ENCODE assay signal across 24 mouse cellular contexts in genomic region chr1:77468717-77469314, GRCm38 (mm10). TPM values are rescaled to one million over a fixed set of nuclear protein-coding genes. Genes with fewer than 3 reads are reported as not detected.
DNase-seq lines count a peak whose midpoint lies in the region; ATAC-seq and TF ChIP-seq lines count a peak whose summit lies in the region.
"Had no signal": no experiment of that assay in that cellular context is flagged by ENCODE, and none has a peak within 500 bp of the region (broad histone marks: within the 10 kb centered on the region; RNA-seq: fewer than 3 reads in every experiment).

No protein-coding gene starts in this region.

- peaks cover 9% of the 10 kb centered on the region for H3K4me1 ChIP-seq in lung, embryonic 14.5 days (ENCODE audit: insufficient read depth)
- H3K4me1 ChIP-seq in intestine, embryonic 16.5 days (ENCODE audit: control insufficient read depth, insufficient read depth, low read length): peaks cover 18% of the 10 kb centered on the region
- peaks cover 11% of the 10 kb centered on the region for H3K4me1 ChIP-seq in stomach, embryonic 14.5 days (ENCODE audit: control insufficient read depth, insufficient read depth, low read length)
- H3K4me1 ChIP-seq: liver, embryonic 13.5 days had no signal

- 43% methylated on average over 5 of the region's 5 CpGs for WGBS in lung, embryonic 14.5 days
- WGBS in intestine, embryonic 16.5 days: 45% methylated on average over 5 of the region's 5 CpGs
- 50% methylated on average over 5 of the region's 5 CpGs for WGBS in stomach, embryonic 14.5 days

- H3K27me3 ChIP-seq in lung, embryonic 14.5 days (ENCODE audit: insufficient read depth, low read length): no peaks in the 10 kb centered on the region
- H3K27me3 ChIP-seq in intestine, embryonic 16.5 days (replicated peaks; ENCODE audit: control insufficient read depth, insufficient read depth, low read length): no peaks in the 10 kb centered on the region
- H3K27me3 ChIP-seq in stomach, embryonic 14.5 days (ENCODE audit: control insufficient read depth, insufficient read depth, low read length): no peaks in the 10 kb centered on the region
- H3K27me3 ChIP-seq: forebrain, embryonic 15.5 days; heart, embryonic 13.5 days; hindbrain, embryonic 13.5 days; limb, embryonic 12.5 days; liver, embryonic 13.5 days; neural tube, embryonic 15.5 days had no signal

- 0 out of 2 replicates have a peak, but pooled peaks have one; percentile 51 for ATAC-seq in lung, embryonic 14.5 days (ENCODE audit: insufficient read depth)
- ATAC-seq in common myeloid progenitor, adult 5-6 weeks (replicated peaks; ENCODE audit: low read depth, poor library complexity, severe bottlenecking): peak; percentile 78
- ATAC-seq in intestine, embryonic 16.5 days: peak; percentile 97
- ATAC-seq in stomach, embryonic 14.5 days (ENCODE audit: insufficient number of reproducible peaks, insufficient read depth, low FRiP score, low read depth): peak; percentile 89
- ATAC-seq: forebrain, embryonic 15.5 days had no signal

- H3K27ac ChIP-seq in lung, embryonic 14.5 days (ENCODE audit: low read depth): no peak overlapping the region
- H3K27ac ChIP-seq in intestine, embryonic 16.5 days (ENCODE audit: low read length): peak overlapping the region; percentile 41
- no peak overlapping the region for H3K27ac ChIP-seq in stomach, embryonic 14.5 days (ENCODE audit: low read length)
- H3K27ac ChIP-seq: forebrain, embryonic 15.5 days; heart, adult 2 months; heart, embryonic 13.5 days; hindbrain, embryonic 13.5 days; limb, embryonic 12.5 days; liver, embryonic 13.5 days; macrophage; neural tube, embryonic 15.5 days had no signal

- H3K4me3 ChIP-seq in lung, embryonic 14.5 days (ENCODE audit: low read depth, low read length): no peak overlapping the region
- no peak overlapping the region for H3K4me3 ChIP-seq in intestine, embryonic 16.5 days (ENCODE audit: low read length)
- no peak overlapping the region for H3K4me3 ChIP-seq in stomach, embryonic 14.5 days (ENCODE audit: low read depth, low read length)
- H3K4me3 ChIP-seq: forebrain, embryonic 15.5 days; heart, adult 2 months; heart, embryonic 13.5 days; hindbrain, embryonic 13.5 days; limb, embryonic 12.5 days; liver, embryonic 13.5 days; neural tube, embryonic 15.5 days had no signal

- H3K36me3 ChIP-seq in lung, embryonic 14.5 days (ENCODE audit: insufficient read depth): no peaks in the 10 kb centered on the region
- H3K36me3 ChIP-seq in intestine, embryonic 16.5 days (ENCODE audit: control insufficient read depth, insufficient read depth, low read length): no peaks in the 10 kb centered on the region
- no peaks in the 10 kb centered on the region for H3K36me3 ChIP-seq in stomach, embryonic 14.5 days (ENCODE audit: control insufficient read depth, insufficient read depth, low read length)
- H3K36me3 ChIP-seq: forebrain, embryonic 15.5 days; heart, embryonic 13.5 days; hindbrain, embryonic 13.5 days; liver, embryonic 13.5 days; neural tube, embryonic 15.5 days had no signal

- H3K4me2 ChIP-seq in lung, embryonic 14.5 days: no peak overlapping the region
- H3K4me2 ChIP-seq in intestine, embryonic 16.5 days (ENCODE audit: low read depth, low read length): peak overlapping the region; percentile 42
- H3K4me2 ChIP-seq in stomach, embryonic 14.5 days (replicated peaks; ENCODE audit: low read depth, low read length): no peak overlapping the region
- H3K4me2 ChIP-seq: forebrain, embryonic 15.5 days; heart, embryonic 13.5 days; hindbrain, embryonic 13.5 days; limb, embryonic 12.5 days; liver, embryonic 13.5 days; midbrain, embryonic 11.5 days; neural tube, embryonic 15.5 days had no signal

- TF ChIP-seq CTCF in lung, embryonic 14.5 days (IDR thresholded peaks at IDR 0.05; ENCODE audit: low read depth): no peak

- DNase-seq in lung, embryonic 14.5 days: peak; percentile 17
- DNase-seq in lung, postnatal 14 days: no peak
- DNase-seq in spleen, adult 12 weeks (ENCODE audit: low spot score): no peak
- DNase-seq in frontal cortex, postnatal 14 days (ENCODE audit: low spot score in 2 of 2): no peak
- no peak for DNase-seq in cerebellum, postnatal 4 days (ENCODE audit: low spot score in 2 of 2)
- DNase-seq: adrenal gland, adult 8-10 months; cerebellum, adult 18-20 months; cerebellum, postnatal 25 days; gastrocnemius, postnatal 10 days; heart, adult 2 months; heart, postnatal 14 days; kidney, postnatal 25 days; liver, embryonic 13.5 days; thymus, postnatal 25 days had no signal

- H3K9me3 ChIP-seq in lung, embryonic 14.5 days (ENCODE audit: low read depth, low read length): no peaks in the 10 kb centered on the region
- H3K9me3 ChIP-seq in intestine, embryonic 16.5 days (ENCODE audit: control insufficient read depth, low read length): no peaks in the 10 kb centered on the region
- H3K9me3 ChIP-seq in stomach, embryonic 14.5 days (ENCODE audit: control insufficient read depth, low read depth, low read length): no peaks in the 10 kb centered on the region
- H3K9me3 ChIP-seq: forebrain, embryonic 15.5 days; heart, embryonic 13.5 days; hindbrain, embryonic 13.5 days; limb, embryonic 12.5 days; liver, embryonic 13.5 days; neural tube, embryonic 15.5 days had no signal

- H3K9ac ChIP-seq in lung, embryonic 14.5 days: no peak overlapping the region
- no peak overlapping the region for H3K9ac ChIP-seq in intestine, embryonic 16.5 days (ENCODE audit: low read depth, low read length)
- H3K9ac ChIP-seq in stomach, embryonic 14.5 days (replicated peaks; ENCODE audit: low read depth, low read length): no peak overlapping the region
- H3K9ac ChIP-seq: forebrain, embryonic 15.5 days; heart, embryonic 13.5 days; hindbrain, embryonic 13.5 days; limb, embryonic 12.5 days; liver, embryonic 13.5 days; neural tube, embryonic 15.5 days had no signal

RNA-seq across cellular contexts. Expression of gene Epha4, which starts 46.1 kb away (rescaled TPM):
- 18.0 and 21.9 TPM in 2 replicates for polyA plus RNA-seq in lung, embryonic 14.5 days (2014; fragmentation: Nextera tagmentation; extraction: Ambion mirVana)
- total RNA-seq in common myeloid progenitor, adult 5-6 weeks (2017): 1.0 and 1.5 TPM in 2 replicates
- polyA plus RNA-seq in intestine, embryonic 16.5 days (2015; fragmentation: Nextera tagmentation; extraction: Ambion mirVana): 5.0 and 6.0 TPM in 2 replicates
- polyA plus RNA-seq in stomach, embryonic 14.5 days (2014; fragmentation: Nextera tagmentation; extraction: Ambion mirVana): 18.2 and 19.9 TPM in 2 replicates
- polyA plus RNA-seq: macrophage had no signal
